Mouse (Mus musculus) midbrain, embryonic 15.5 days (tissue): ENCODE data around the gene Trim60. TPM values are rescaled to one million over a fixed set of nuclear protein-coding genes. Genes with fewer than 3 reads are reported as not detected.

Experiments
- ATAC-seq: fragments of 200-750 bp; cut with Nextera tagmentation; replicated peaks from 2 replicates; pipeline ENCODE4 v1.8.0; 2017; ENCODE audit warnings: moderate TSS enrichment
- H3K27ac ChIP-seq: fragments of 300-500 bp; sonication (generic); 2 replicates; pipeline ENCODE4 v1.5.1; 2015; ENCODE audit warnings: mild to moderate bottlenecking, inconsistent platforms
- H3K27me3 ChIP-seq: fragments of 300-500 bp; sonication (generic); replicated peaks from 2 replicates; pipeline ENCODE4 v1.6.1; 2015; ENCODE audit warnings: inconsistent platforms
- H3K36me3 ChIP-seq: fragments of 300-500 bp; sonication (generic); replicated peaks from 2 replicates; pipeline ENCODE4 v1.6.1; 2015; ENCODE audit warnings: inconsistent platforms
- H3K4me1 ChIP-seq: fragments of 300-500 bp; sonication (generic); 2 replicates; pipeline ENCODE4 v1.6.1; 2015; ENCODE audit warnings: inconsistent platforms
- H3K4me2 ChIP-seq: fragments of 300-500 bp; sonication (generic); 2 replicates; pipeline ENCODE4 v1.6.1; 2015; ENCODE audit warnings: inconsistent platforms, mild to moderate bottlenecking, moderate library complexity
- H3K4me3 ChIP-seq: fragments of 300-500 bp; sonication (generic); 2 replicates; pipeline ENCODE4 v1.5.1; 2015; ENCODE audit warnings: mild to moderate bottlenecking, inconsistent platforms
- H3K9ac ChIP-seq: fragments of 300-500 bp; sonication (generic); 2 replicates; pipeline ENCODE4 v1.6.1; 2015; ENCODE audit warnings: mild to moderate bottlenecking, inconsistent platforms
- H3K9me3 ChIP-seq: fragments of 300-500 bp; sonication (generic); 2 replicates; pipeline ENCODE4 v1.6.1; 2016; ENCODE audit warnings: inconsistent platforms
- WGBS: fragments of 180-500 bp; shearing (Covaris S2); methylation state at CpG from one replicate; pipeline ENCODE4 v1.1.7; 2015; ENCODE audit warnings: mixed read lengths; 5-methylcytosine and 5-hydroxymethylcytosine counted together
- polyA plus RNA-seq: library from polyadenylated mRNA; unstranded; fragments of >200 nt; fragmentation: Nextera tagmentation; extraction: Ambion mirVana; gene quantifications from 2 replicates; pipeline ENCODE4 v1.2.1, GENCODE M21; 2015

The Trim60 gene
- polyA plus RNA-seq, 1 experiment from 2014 or later, result not detected

- ATAC-seq, result no peak
- H3K36me3 ChIP-seq, result peaks cover 17% of the 10 kb centered on the region; the same call in 1 of the 2 replicates
- H3K27me3 ChIP-seq, result no peaks in the 10 kb centered on the region
- H3K4me3 ChIP-seq, result no peak overlapping the region
- H3K9me3 ChIP-seq, result no peaks in the 10 kb centered on the region
- no peaks in the 10 kb centered on the region for H3K4me1 ChIP-seq
- no peak overlapping the region for H3K9ac ChIP-seq
- H3K27ac ChIP-seq, result no peak overlapping the region
- H3K4me2 ChIP-seq, result no peak overlapping the region
- WGBS, result 84% methylated on average over 9 of the region's 9 CpGs
Measured at GRCm38 (mm10) chr8:64959025-64959424, 59.4 kb downstream of the Trim60 start.

GRCm38 (mm10) chr8:64952101-64952500, 66.3 kb downstream of the Trim60 start:
- Histone ChIP-seq H3K9ac (no peak overlapping the region), H3K4me2 (no peak overlapping the region), H3K4me3 (no peak overlapping the region), H3K4me1 (peaks cover 7% of the 10 kb centered on the region; the same call in 1 of the 2 replicates), H3K9me3 (no peaks in the 10 kb centered on the region), H3K27me3 (no peaks in the 10 kb centered on the region), H3K27ac (no peak overlapping the region), H3K36me3 (no peaks in the 10 kb centered on the region)
- ATAC-seq, result no peak
- WGBS, result 83% methylated on average over 6 of the region's 6 CpGs

Other genes starting within 250 kb of the Trim60 start
- 43.4 and 43.8 TPM in 2 replicates for gene Klhl2, start 168.6 kb downstream of the Trim60 start, polyA plus RNA-seq
- gene Tmem192, start 71.4 kb downstream of the Trim60 start, polyA plus RNA-seq, result 25.0 and 26.8 TPM in 2 replicates
- 0.18 and 0.19 TPM in 2 replicates for gene Trim75, start 30.8 kb downstream of the Trim60 start, polyA plus RNA-seq
- gene Trim61, start 61 bp downstream of the Trim60 start, polyA plus RNA-seq, result not detected in 2 replicates
- gene Apela, start 18.8 kb upstream of the Trim60 start, polyA plus RNA-seq, result 0.84 and 1.0 TPM in 2 replicates
- not detected in 2 replicates for gene Gm10663, start 56.4 kb upstream of the Trim60 start, polyA plus RNA-seq
- gene BC030870, start 111.0 kb upstream of the Trim60 start, polyA plus RNA-seq, result 0.14 TPM in 1 of 2 replicates, not detected in the other